Mouse (Mus musculus): ENCODE measurements around the gene Cldn34c3.
"Not testable (repeated sequence)": the region's sequence is repeated elsewhere in the genome, so short reads cannot be mapped to it uniquely, and the experiment has no call there.

Gene Cldn34c3

GRCm38 (mm10) chrX:123793365-123793764 lies at the start of gene Cldn34c3:
TSS of gene Cldn34c3 (plus strand) at chrX:123793665.
- DNase-seq (ENCODE audit: low read depth, low spot score), result not testable (repeated sequence)

Data from brain, adult 2 months (tissue).